Mouse (Mus musculus): ENCODE measurements at regions not wholly inside any gene's neighbourhood (a gene's known extent, or its start where the extent isn't known, plus 50 kb on each side); places are given as distances from the start of the nearest gene placed in this dataset.

DNA sequence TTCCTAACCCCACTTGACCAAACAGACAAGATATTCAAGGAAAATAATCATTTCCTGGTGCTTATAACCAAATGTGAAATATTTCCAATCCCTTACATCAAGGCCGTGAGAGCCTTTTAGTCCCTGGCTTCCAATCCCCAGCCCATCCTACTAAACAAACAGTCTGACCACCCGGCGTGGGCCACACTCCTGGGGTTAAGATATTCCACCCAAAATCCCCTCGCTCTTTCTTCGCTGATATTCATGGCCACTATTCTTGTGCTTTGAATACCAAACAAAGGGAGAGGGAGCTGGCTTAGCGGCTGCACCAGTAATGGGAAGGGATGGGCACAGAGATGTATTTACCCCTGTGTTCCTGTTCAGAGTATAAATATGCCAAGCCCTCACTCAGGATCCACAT, 139.4 kb downstream of the Foxa2 start:
- Histone ChIP-seq H3K27me3 (ENCODE audit: control insufficient read depth, insufficient read depth, low read length) (no peaks in the 10 kb centered on the region), H3K27ac (ENCODE audit: control insufficient read depth, insufficient read depth, low read depth, low read length) (no peak overlapping the region), H3K4me1 (ENCODE audit: control insufficient read depth, insufficient read depth, low read length) (no peaks in the 10 kb centered on the region; the same call in 1 of the 2 replicates), H3K36me3 (ENCODE audit: control insufficient read depth, insufficient read depth, low read length) (no peaks in the 10 kb centered on the region), H3K4me3 (ENCODE audit: control insufficient read depth, low read depth, low read length) (no peak overlapping the region)
- TF ChIP-seq POLR2A (IDR thresholded peaks at IDR 0.05; ENCODE audit: control insufficient read depth, low read depth, low read length) (no peak), CTCF (IDR thresholded peaks at IDR 0.05; ENCODE audit: control insufficient read depth, insufficient read depth, insufficient replicate concordance, low read depth, low read length) (no peak)

GRCm38 (mm10) chr2:147905759-147906740, 140.7 kb downstream of the Foxa2 start:
- H3K27me3 ChIP-seq (ENCODE audit: control insufficient read depth, insufficient read depth, low read length) = no peaks in the 10 kb centered on the region
- TF ChIP-seq POLR2A (IDR thresholded peaks at IDR 0.05; ENCODE audit: control insufficient read depth, low read depth, low read length) = no peak
- TF ChIP-seq CTCF (IDR thresholded peaks at IDR 0.05; ENCODE audit: control insufficient read depth, insufficient read depth, insufficient replicate concordance, low read depth, low read length) = no peak
- H3K4me3 ChIP-seq (ENCODE audit: control insufficient read depth, low read depth, low read length) = no peak overlapping the region
- H3K27ac ChIP-seq (ENCODE audit: control insufficient read depth, insufficient read depth, low read depth, low read length) = no peak overlapping the region
- no peaks in the 10 kb centered on the region for H3K36me3 ChIP-seq (ENCODE audit: control insufficient read depth, insufficient read depth, low read length)
- no peaks in the 10 kb centered on the region; the same call in 1 of the 2 replicates for H3K4me1 ChIP-seq (ENCODE audit: control insufficient read depth, insufficient read depth, low read length)

GRCm38 (mm10) chr2:147905118-147905517, 141.7 kb downstream of the Foxa2 start:
- Histone ChIP-seq H3K27me3 (ENCODE audit: control insufficient read depth, insufficient read depth, low read length) (no peaks in the 10 kb centered on the region), H3K4me1 (ENCODE audit: control insufficient read depth, insufficient read depth, low read length) (no peaks in the 10 kb centered on the region; the same call in 1 of the 2 replicates), H3K36me3 (ENCODE audit: control insufficient read depth, insufficient read depth, low read length) (no peaks in the 10 kb centered on the region), H3K27ac (ENCODE audit: control insufficient read depth, insufficient read depth, low read depth, low read length) (no peak overlapping the region), H3K4me3 (ENCODE audit: control insufficient read depth, low read depth, low read length) (no peak overlapping the region)
- no peak for TF ChIP-seq POLR2A (IDR thresholded peaks at IDR 0.05; ENCODE audit: control insufficient read depth, low read depth, low read length)
- no peak for TF ChIP-seq CTCF (IDR thresholded peaks at IDR 0.05; ENCODE audit: control insufficient read depth, insufficient read depth, insufficient replicate concordance, low read depth, low read length)

DNA sequence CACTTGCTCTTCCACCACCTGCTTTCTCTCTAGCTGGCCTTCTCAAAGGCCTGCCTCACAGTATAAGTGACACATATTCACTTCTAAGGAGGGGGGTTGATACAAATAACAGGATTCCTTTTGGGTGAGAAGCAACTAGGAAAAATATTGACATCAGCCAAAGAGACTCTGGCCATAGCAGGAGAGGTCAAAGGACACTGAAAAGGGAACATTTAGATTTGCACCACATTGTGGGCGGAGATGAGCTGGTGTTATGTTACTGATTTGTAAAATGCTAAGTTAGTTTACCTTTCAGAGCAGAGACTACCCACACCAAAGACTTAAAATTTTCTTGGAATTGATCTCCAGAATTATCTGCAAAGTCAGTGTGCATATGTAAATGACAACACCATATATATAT, 147.5 kb downstream of the Foxa2 start:
- H3K4me3 ChIP-seq (ENCODE audit: control insufficient read depth, low read depth, low read length) = no peak overlapping the region
- no peak overlapping the region for H3K27ac ChIP-seq (ENCODE audit: control insufficient read depth, insufficient read depth, low read depth, low read length)
- H3K36me3 ChIP-seq (ENCODE audit: control insufficient read depth, insufficient read depth, low read length) = no peaks in the 10 kb centered on the region
- no peak for TF ChIP-seq CTCF (IDR thresholded peaks at IDR 0.05; ENCODE audit: control insufficient read depth, insufficient read depth, insufficient replicate concordance, low read depth, low read length)
- TF ChIP-seq POLR2A (IDR thresholded peaks at IDR 0.05; ENCODE audit: control insufficient read depth, low read depth, low read length) = no peak
- H3K27me3 ChIP-seq (ENCODE audit: control insufficient read depth, insufficient read depth, low read length) = no peaks in the 10 kb centered on the region
- no peaks in the 10 kb centered on the region for H3K4me1 ChIP-seq (ENCODE audit: control insufficient read depth, insufficient read depth, low read length)

GRCm38 (mm10) chr2:147895691-147896090, 151.1 kb downstream of the Foxa2 start:
- TF ChIP-seq CTCF (IDR thresholded peaks at IDR 0.05; ENCODE audit: control insufficient read depth, insufficient read depth, insufficient replicate concordance, low read depth, low read length) = peak; percentile 96; the same call in 1 of the 2 replicates
- TF ChIP-seq POLR2A (IDR thresholded peaks at IDR 0.05; ENCODE audit: control insufficient read depth, low read depth, low read length) = no peak

DNA sequence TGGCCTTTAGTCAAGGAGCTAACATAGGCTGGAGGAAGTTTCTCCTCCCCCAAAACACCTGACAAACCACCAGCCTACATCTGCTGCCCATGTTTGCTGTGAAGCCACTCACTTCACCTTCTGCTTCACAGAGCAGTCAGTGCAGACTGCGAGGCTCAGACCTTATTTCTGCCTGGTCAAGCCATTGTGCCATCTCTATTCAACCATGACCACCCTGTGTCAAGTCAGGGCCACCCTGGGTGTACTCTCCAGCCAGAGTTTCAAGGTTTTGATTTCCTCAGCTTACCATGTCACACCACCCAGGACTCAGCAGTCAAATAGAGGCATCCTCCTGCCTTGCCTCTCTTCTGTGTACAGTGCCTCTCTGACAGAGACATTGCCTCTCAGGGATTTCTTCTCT, 152.6 kb downstream of the Foxa2 start:
- H3K27me3 ChIP-seq (ENCODE audit: control insufficient read depth, insufficient read depth, low read length) = no peaks in the 10 kb centered on the region
- H3K36me3 ChIP-seq (ENCODE audit: control insufficient read depth, insufficient read depth, low read length) = no peaks in the 10 kb centered on the region
- no peak overlapping the region for H3K4me3 ChIP-seq (ENCODE audit: control insufficient read depth, low read depth, low read length)
- no peak overlapping the region for H3K27ac ChIP-seq (ENCODE audit: control insufficient read depth, insufficient read depth, low read depth, low read length)
- H3K4me1 ChIP-seq (ENCODE audit: control insufficient read depth, insufficient read depth, low read length) = no peaks in the 10 kb centered on the region
- TF ChIP-seq POLR2A (IDR thresholded peaks at IDR 0.05; ENCODE audit: control insufficient read depth, low read depth, low read length) = no peak
- TF ChIP-seq CTCF (IDR thresholded peaks at IDR 0.05; ENCODE audit: control insufficient read depth, insufficient read depth, insufficient replicate concordance, low read depth, low read length) = no peak

More at GRCm38 (mm10) chr2:147895691-147896090, 151.1 kb downstream of the Foxa2 start:
- Histone ChIP-seq H3K27me3 (ENCODE audit: control insufficient read depth, insufficient read depth, low read length) (no peaks in the 10 kb centered on the region), H3K4me3 (ENCODE audit: control insufficient read depth, low read depth, low read length) (no peak overlapping the region), H3K27ac (ENCODE audit: control insufficient read depth, insufficient read depth, low read depth, low read length) (no peak overlapping the region), H3K4me1 (ENCODE audit: control insufficient read depth, insufficient read depth, low read length) (no peaks in the 10 kb centered on the region), H3K36me3 (ENCODE audit: control insufficient read depth, insufficient read depth, low read length) (no peaks in the 10 kb centered on the region)

GRCm38 (mm10) chr2:147886191-147886590, 160.6 kb downstream of the Foxa2 start:
- Histone ChIP-seq H3K4me1 (ENCODE audit: control insufficient read depth, insufficient read depth, low read length) (no peaks in the 10 kb centered on the region), H3K36me3 (ENCODE audit: control insufficient read depth, insufficient read depth, low read length) (no peaks in the 10 kb centered on the region), H3K4me3 (ENCODE audit: control insufficient read depth, low read depth, low read length) (no peak overlapping the region), H3K27me3 (ENCODE audit: control insufficient read depth, insufficient read depth, low read length) (no peaks in the 10 kb centered on the region), H3K27ac (ENCODE audit: control insufficient read depth, insufficient read depth, low read depth, low read length) (no peak overlapping the region)
- TF ChIP-seq POLR2A (IDR thresholded peaks at IDR 0.05; ENCODE audit: control insufficient read depth, low read depth, low read length) (no peak), CTCF (IDR thresholded peaks at IDR 0.05; ENCODE audit: control insufficient read depth, insufficient read depth, insufficient replicate concordance, low read depth, low read length) (no peak)

All from testis, adult 2 months (tissue).